Mouse (Mus musculus) lung, postnatal 25 days (tissue): ENCODE data around the gene Acsl1.

Experiments used
- DNase-seq: peaks from one replicate; pipeline ENCODE4 v3.0.0; 2022; ENCODE audit warnings: low spot score

Gene Acsl1

DNA sequence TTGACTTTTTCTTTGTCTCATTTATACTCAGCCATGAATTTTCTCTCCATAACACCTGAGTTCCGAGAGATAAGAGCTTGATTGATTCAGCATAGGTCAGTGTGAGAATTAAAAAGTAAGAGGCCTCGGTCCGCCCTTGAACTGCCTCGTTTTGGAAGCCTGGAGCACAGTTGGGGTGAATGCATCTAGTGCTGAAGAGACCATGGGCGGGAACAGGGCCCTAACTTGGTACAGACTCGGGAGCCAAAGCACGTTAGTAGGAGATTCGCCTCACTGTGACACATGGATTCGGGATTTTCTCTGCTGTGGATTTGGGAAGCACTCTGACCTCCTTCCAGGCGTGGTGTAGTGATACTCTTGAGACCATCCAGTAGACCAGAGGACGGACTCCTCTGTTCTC, 4.6 kb downstream of the Acsl1 start:
- DNase-seq, result no peak

DNA sequence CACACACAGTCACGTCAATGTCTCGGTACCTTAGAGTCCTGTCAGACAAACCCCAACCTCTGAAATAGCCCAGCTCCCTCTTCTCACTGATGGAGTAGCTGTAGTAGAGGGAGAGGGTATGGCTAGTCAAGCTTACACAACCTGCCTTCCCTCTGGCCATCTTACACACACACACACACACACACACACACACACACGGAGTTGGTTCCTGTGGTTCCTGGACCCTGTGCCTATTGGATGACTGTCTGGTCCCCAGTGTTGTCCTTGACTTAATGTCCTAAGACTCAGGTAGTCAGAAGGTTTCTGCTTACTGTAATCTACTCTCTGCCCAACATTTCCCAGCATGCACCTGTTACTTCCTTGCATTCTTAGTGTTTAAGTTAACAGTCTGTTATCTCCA, 5.1 kb downstream of the Acsl1 start:
- DNase-seq, result no peak

DNA sequence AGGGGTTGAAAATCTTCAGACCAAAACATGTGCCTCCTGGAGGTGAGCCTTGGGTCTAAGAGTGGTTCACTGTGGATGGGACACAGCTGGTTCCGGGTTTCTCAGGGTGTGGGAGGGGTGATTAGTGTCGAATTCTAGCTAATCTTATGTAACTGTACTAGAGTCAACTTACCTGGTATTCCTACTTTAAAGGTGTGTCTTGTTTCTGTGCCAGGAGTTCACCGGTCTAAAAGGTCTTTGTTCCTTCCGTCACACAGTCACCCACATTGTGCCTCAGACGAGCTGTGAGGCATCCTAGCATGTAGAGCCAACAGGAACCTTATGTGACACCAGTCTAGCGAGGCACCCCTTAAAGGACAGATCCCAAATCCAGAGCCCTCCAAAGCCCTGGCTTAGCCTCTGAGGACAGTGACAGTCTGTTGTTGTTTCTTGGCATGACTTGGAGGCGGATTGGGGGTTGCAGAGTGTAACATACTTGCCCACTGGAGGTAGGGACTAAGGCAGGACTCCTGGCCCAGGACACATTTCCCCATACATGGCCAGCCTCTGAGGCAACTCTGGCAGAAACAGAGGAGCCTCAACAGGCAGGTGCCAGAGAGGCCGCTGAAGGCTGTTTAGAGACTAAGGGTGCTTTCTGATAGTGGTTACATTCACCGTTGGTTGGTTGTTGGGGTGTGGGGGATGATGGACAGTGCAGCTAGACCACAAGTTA, 7.1 kb downstream of the Acsl1 start:
- peak; percentile 64 for DNase-seq

DNA sequence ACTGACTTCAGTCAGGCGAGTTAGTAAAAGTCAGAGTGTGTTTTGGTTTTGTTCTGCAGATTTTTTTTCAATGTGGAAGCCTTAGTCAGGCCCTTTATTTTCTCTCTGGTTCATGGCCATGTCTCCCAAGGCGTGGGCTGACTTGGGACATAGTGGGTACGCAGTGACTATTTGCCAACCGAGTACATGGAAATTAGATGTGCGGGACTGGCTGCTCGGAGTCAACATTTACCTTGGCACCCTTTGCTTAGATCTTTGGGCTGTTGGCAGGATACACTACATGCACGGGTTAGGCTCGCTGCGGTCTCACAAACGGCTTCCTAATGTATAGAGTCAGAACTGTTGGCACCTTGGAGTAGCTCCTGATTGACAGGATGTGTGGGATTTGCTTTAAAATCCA, 7.9 kb downstream of the Acsl1 start:
- DNase-seq, result no peak

DNA sequence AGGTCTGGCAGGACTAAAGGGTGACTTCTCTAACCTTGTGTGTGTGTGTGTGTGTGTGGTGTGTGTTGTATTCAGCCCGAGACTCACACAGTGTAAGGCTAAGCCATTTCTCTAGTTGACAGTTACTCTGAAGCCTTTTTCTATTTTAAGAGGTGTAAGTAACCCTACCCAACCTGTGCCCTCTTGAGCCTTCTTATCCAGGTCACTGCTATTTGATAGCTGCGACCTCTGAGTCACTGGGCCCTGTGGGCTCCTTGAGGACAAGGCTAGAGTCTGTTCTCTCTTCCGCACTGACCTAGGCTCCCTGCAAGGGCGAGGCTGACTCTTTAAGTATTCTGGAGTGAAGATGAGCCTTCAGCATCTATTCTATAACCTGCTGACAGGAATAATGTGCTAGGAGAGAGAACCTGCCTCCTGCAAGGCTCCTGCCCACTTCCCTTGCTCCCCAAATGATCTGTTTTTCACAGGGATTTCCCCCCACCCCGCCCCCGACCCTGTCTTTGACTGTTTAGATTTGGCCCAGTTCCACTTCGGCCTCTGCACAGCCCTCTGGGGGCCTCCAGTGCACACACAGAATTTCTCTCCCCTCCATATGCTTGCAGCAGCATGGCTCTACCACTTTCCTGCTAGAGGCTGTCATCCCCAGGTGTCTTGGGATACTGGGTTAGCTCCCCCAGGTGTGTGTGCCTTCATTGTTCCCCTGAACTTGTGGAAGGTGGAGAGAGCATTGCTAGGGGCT, 9.1 kb downstream of the Acsl1 start:
- no peak for DNase-seq

DNA sequence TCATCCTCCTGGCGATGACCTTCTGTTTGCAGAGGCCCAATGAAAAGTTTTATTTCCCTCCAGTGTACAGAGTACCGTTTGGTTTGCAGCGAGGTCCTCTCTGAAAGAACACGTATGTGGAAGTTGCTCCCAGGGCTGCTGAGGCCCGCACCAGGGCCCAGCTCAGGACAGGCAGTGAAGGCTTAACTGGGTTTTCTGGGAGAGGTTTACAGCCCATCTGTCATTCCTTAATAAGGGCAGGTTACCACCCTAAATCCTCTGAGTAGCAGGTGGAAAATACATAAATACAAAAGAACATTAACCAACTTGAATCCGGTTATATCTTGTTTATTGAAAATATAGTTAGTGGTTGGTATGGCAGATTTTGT, 9.7 kb downstream of the Acsl1 start:
- no peak for DNase-seq

DNA sequence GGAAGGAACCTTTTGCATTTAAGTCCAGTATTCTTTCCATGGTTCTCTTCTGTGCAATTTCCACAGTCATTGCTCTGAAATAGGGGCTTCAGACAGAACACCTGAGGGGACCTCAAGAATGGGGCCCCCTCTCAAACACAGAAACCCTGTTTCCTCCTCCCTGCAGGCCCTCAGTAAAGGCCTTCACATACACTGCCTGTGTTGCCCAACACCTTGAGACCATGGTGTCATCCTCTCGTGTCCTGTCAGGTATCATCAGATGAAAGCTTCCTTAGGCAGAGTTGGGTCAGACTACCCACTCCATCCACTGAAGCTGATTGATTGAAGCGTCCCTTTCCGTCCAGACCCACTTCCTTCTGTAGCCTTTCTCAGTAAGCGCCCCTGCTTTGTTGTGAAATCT, 11.9 kb downstream of the Acsl1 start:
- DNase-seq, result no peak

DNA sequence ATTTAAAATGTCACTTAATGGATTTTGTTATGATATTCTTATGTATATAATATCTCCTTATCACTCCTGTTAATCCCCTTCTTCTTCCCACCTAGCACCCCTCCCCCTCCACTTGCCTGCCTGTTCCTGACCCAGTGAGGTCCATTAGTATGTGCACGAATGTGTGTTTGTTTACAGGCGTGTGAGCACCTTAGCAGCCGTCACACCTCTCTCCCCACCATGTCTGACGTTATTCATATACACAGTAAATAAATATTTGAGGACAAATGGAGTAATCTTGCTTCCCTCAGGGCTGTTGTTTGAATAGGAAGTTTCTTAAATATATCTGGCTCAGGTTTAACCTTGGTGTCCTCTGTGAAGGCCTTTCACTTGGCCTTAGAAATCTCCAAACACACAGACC, 12.4 kb downstream of the Acsl1 start:
- no peak for DNase-seq

DNA sequence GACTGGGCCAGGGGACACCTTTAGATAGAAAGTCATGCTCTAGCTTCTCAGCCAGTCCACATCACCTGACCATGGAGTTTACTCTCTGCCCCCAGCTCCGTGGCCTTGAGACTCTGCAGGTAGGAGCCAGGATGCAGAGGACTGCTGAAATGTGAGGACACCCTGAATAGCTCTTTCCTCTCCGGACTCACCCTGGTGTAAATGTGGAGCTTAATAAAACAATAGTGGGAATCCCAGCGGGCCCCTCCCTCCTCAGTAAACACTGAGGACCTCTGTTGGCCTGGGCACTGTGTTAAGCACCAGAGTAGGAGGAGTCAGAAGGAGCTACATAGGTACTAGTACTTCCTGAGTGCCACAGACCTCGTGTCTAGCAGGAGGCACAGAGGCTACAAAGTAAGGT, 13.2 kb downstream of the Acsl1 start:
- DNase-seq, result no peak

DNA sequence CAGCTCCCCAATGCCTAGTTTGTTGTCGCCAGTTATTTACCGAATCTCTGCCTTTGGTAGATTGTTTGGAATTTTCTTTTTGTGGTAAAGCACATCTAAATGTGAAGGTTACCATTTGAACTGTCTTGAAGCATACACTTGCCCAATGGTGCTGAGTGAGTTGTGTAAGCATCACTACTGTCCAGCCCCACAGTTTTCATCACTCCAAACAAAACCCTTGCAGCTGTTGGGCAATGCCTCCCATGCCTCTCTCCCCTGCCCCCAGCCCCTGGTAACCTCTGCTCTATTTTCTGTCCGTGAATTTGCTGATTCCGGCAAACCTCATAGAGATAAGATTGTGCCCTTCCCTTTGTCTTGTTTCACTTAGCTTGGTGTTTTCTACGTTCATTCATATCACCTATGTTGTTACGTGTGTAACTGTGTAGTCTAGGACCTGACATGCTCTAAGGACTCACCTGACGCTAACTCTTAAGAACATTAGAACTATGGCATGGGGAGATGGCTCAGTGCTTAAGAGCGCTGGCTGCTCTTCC, 14.2 kb downstream of the Acsl1 start:
- no peak for DNase-seq

DNA sequence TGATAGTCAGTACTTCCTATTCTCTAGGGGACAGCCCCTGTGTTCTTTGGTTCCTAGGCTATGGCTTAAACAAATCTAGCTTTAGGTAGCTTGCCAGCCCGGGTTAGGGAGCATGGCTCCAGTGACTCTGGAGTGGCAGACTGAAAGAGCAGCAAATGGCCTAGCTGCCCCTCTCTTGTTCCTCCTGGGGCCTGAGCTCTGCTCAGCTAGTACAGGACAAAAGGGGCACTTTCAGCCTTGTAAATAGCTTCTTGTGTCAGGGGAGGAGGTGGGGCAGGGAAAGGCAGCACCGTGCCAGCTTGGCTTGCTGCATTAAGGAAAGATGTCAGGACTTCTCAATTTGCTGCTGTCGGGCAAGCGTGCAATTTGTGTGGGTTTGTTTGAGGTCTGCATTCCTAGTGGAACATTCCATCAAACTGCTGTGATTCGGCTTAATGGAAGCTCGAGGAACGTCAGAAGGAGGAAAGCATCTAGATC, 17.3 kb downstream of the Acsl1 start:
- no peak for DNase-seq

DNA sequence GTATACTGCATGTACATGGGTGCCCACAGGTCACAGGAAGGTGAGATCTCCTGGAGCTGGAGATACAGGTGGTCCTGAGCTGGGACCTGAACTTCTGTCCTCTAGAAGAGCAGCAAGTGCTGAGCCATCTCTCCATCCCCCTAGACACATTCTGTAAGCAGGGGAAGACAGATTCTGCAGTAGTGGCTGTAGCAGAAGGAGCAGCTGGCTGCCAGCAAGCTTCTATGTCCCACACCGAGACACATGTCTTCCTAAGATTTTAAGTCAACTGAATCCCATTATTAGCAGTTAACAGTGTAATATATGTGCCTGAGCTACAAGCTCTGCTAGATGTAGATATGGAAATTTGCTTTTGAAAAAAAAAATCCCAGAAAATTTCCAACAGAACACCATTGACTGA, 18.4 kb downstream of the Acsl1 start:
- no peak for DNase-seq

DNA sequence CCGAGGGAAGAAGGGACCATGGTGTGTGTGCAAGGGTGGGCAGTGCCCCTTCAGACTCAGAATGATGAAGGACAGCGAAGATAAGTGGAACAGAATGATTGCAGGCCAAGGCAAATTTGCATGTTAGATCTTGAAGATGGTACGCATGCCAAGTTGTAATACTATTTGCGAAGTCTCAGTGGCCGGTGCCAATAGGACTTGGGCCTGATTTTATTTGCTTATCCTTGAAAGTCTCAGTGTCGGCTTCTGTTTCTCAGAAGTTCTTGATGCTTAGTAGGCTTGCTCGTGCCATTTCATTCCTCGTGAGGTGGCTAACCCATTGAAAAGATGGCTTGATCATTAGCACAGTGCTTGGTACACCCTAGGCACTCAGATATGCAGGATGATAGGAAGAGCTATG, 19.4 kb downstream of the Acsl1 start:
- no peak for DNase-seq

DNA sequence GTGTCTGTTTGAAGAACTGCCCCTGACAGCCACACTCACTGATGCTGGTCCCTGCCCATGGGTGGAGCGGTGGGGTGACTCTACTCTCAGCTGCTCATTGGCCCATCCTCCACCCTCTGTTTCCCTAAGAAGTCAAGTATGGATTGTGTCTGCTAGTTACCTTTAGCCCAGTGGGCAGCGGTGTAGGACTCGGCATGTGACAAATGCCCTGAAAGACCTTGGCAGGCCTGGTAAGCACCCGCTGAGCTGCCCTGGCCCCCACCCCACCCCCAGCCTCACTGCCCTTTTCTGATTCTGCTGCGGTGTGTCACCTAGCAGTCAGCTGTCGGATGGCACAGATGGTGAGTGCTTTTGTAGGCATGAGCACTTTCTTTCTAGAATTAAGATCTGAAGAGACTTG, 20.0 kb downstream of the Acsl1 start:
- DNase-seq, result no peak

DNA sequence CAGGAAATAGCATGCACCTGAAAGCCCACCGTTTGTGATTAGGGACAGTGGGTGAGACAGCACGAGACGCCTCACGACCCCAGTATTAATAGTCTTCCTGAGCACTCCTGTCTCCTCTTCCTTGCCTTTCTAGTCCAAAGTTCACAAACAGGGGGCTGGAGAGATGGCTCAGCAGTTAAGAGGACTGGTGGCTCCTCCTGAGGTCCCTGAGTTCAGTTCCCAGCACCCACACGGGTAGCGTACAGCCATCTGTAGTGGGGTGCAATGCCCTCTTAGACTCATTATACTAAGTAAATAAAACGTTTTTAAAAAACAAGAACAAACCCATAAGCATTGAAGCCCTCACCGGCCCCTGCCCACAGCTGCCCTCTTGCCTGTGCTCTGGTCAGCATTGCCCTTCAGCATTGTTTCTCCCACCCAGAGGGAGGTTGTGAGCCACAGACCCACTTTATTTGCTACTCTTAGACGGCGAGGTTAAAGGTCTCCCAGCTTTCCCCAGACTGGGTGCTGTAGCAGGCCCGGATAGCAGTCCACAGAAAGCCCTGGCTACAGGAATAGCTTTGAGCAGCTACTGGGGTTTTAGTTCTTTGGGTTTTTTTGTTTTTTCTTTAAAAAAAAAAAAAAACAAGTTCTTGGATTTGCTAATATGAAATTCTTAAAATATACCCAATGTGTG, 22.8 kb downstream of the Acsl1 start:
- no peak for DNase-seq

DNA sequence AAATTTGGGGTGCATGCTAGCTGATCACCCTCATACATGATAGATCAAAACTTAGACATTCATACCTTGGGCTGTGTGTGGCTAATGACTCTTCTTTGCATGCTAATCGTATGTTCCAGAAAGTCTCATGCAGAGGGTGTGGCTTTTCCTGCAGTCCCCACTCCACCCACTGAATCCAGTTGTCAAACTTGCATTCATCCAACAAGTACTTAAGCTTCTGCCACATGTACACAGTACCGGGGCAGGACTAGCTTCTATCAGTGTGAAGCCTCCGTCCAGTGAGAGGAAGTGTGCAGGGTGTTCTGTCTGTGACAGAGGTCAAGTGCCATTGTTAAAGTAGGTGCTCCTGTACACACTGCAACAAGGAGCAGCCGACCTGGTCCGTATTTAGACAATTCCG, 26.0 kb downstream of the Acsl1 start:
- DNase-seq, result no peak

DNA sequence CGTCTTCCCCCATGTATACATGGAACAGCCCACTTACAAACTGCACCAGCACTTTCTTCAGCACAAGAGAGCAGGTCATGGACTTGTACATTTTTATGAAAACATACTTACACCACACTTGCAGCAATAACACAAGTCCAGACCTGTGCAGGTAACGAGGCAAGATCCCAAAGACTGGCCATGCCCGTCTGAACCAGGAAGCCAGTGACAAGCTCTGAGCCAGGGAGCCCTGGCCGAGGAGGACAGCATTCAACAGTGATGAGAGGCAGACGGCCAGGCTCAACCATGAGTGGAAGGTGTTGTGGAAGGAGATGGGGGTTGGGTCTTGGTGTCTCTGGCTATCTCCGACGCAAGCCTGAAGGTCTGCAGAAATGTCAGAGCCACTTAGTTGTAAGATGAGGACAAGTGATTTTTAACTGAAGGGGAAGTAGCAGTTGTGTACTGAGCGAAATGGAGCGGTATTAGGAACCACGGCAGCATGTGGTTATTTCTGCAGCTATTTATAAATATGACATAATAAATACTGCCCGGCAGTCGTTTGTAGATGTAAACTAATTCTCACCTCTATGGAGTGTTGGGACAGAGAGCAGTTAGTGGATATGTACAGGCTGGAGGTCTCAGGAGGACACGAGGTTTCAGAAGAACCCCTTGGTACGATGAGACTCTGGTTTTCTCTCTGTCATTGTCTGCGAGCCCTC, 26.6 kb downstream of the Acsl1 start:
- DNase-seq, result no peak

DNA sequence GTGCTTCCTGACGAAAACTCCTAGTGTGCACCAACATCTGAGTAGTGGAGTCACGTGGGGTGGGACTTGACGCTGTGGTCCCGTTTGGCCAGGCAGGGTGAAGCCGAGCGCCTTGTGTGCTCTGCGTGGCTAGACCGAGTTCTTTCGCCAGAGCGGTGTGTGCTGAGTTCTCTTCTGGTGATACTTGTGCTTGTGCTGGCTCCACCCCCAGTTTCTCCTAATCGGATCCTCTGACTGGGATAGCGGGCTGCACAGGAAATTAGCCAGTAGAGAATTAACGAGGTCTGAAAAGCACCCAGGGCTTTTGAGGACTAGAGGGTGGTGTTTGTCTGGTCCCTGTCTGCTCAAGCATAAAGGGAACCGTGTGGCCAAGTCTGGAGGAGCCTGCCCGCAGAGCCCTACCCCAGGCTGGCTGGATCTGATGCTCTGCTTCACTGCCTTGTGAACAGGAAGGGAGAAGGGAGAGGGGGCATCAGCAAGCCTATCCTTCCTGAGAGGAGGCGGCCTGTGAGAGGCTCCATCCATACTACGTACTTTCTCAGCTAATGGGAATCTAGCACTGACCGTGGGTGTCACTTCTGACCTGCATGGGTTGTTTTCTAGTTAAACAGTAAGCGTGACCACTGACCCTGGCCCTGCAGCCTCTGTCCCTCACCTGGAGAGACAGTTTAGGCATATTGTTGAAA, 28.7 kb downstream of the Acsl1 start:
- DNase-seq, result no peak

DNA sequence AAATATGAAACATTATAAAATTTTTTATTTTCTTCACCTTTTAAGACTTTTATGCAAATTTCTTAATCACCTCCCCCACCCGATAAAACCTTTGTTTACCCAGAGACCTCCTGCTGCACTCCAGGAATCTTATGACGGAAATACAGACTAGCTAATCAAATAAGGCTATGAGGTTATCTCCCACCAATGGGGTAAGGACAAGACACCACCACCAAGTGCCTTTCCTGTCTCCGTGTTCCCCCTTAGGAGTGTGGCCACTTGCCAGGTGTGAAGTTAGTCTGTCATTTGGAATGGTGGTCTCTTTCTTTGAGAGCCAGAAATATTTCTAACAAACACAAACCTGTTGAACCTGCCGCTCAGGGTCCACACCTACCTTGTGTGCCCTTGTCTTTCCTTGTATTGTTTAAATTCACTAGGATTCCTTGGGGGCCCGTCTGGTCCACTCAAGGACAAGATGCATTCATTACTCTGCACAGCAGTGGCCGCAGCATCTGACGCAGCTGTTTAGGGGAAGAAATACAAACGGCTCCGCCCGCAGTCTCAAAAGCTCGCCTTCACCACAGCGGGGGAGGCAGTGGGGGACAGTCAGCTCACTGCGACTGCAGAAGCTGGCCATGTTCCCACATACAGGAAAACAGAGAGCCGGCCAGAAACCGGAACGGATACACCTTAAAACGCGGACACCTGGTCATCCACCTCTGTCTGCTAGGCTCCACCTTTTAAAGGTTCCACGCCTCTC, 31.7 kb downstream of the Acsl1 start:
- DNase-seq, result no peak

DNA sequence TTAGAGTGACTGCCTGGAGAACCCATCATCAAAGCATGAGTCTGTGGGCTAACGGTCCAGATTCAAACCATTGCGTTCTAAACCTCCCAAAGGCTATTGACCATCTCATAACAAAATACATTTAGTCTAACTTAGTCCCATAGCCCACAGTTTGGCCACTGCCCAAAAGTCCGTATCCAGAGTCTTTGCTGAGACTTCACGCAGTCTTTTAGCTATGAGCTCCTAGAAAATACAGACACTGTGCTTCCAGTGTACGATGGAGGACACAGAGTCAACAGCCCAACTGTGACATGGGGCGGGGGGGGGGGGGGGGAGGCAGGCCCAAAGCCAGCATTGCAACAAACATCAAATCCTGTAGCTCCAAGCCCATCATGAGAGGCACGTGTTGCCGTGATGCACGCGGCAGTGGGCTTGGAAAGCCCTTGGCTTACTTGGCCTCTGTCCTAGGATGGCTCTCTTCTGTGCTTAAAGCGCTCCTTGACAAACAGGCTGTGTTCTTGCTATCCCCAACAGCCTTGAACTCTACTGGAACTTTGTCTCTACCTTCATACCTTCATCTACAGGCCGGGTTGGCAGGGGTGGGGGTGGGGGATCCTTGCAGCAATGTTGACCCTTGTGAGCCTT, 32.3 kb downstream of the Acsl1 start:
- DNase-seq, result no peak

DNA sequence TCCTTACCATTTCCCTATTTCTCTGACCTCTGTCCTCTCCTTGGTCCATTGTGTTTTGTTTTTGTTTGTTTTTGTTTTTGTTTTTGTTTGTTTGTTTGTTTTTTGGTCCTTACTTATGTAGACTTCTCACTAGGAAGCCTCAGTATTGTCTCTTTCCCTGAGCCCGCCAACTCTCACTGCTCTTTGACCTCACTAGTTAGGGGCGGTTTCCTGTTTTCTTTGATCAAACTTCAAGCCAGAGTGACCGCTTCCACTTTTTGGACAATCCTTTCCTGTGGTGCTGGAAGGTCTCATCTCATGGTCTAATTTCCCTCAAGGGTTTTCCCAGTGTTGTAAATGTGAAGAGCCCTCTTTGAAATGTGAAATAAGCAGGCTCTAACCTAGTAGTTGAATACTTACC, 33.4 kb downstream of the Acsl1 start:
- no peak for DNase-seq
